Mouse (Mus musculus) lung, embryonic 16.5 days (tissue): ENCODE data around the gene Zfp354a. TPM values are rescaled to one million over a fixed set of nuclear protein-coding genes. Genes with fewer than 3 reads are reported as not detected.
"Not testable (repeated sequence)": the region's sequence is repeated elsewhere in the genome, so short reads cannot be mapped to it uniquely, and the experiment has no call there.

Experiments used
- ATAC-seq: fragments of 200-750 bp; cut with Nextera tagmentation; 2 replicates; pipeline ENCODE4 v1.8.0; 2017; ENCODE audit warnings: low read depth, mild to moderate bottlenecking, moderate library complexity
- H3K27ac ChIP-seq: fragments of 300-500 bp; sonication (generic); 2 replicates; pipeline ENCODE4 v1.5.1; 2014; ENCODE audit warnings: mild to moderate bottlenecking, control low read depth, low read length
- H3K27me3 ChIP-seq: fragments of 300-500 bp; sonication (generic); 2 replicates; pipeline ENCODE4 v1.6.1; 2014; ENCODE audit warnings: low read depth, low read length, mixed read lengths; ENCODE audit not compliant: control insufficient read depth, insufficient read depth
- H3K36me3 ChIP-seq: fragments of 300-500 bp; sonication (generic); 2 replicates; pipeline ENCODE4 v1.6.1; 2014; ENCODE audit warnings: low read length; ENCODE audit not compliant: control insufficient read depth, insufficient read depth
- H3K4me1 ChIP-seq: fragments of 300-500 bp; sonication (generic); replicated peaks from 2 replicates; pipeline ENCODE4 v1.6.1; 2014; ENCODE audit warnings: low read length, mixed read lengths; ENCODE audit not compliant: control insufficient read depth, insufficient read depth
- H3K4me2 ChIP-seq: fragments of 300-500 bp; sonication (generic); 2 replicates; pipeline ENCODE4 v1.6.1; 2014; ENCODE audit warnings: low read depth, low read length, control low read depth
- H3K4me3 ChIP-seq: fragments of 300-500 bp; sonication (generic); 2 replicates; pipeline ENCODE4 v1.5.1; 2014; ENCODE audit warnings: mild to moderate bottlenecking, low read length, control low read depth
- H3K9ac ChIP-seq: fragments of 300-500 bp; sonication (generic); 2 replicates; pipeline ENCODE4 v1.6.1; 2014; ENCODE audit warnings: low read length, control low read depth
- H3K9me3 ChIP-seq: fragments of 300-500 bp; sonication (generic); 2 replicates; pipeline ENCODE4 v1.6.1; 2016; ENCODE audit warnings: low read length; ENCODE audit not compliant: control insufficient read depth
- WGBS: fragments of 180-500 bp; shearing (Covaris S2); extraction: QIAGEN DNeasy Blood & Tissue Kit; methylation state at CpG from one replicate; pipeline ENCODE4 v1.1.7; 2014; 5-methylcytosine and 5-hydroxymethylcytosine counted together
- polyA plus RNA-seq: library from polyadenylated mRNA; unstranded; fragments of >200 nt; fragmentation: Nextera tagmentation; extraction: Ambion mirVana; gene quantifications from 2 replicates; pipeline ENCODE4 v1.2.1, GENCODE M21; 2015

Zfp354a gene
- polyA plus RNA-seq, 1 experiment from 2014 or later: 8.7 TPM

DNA sequence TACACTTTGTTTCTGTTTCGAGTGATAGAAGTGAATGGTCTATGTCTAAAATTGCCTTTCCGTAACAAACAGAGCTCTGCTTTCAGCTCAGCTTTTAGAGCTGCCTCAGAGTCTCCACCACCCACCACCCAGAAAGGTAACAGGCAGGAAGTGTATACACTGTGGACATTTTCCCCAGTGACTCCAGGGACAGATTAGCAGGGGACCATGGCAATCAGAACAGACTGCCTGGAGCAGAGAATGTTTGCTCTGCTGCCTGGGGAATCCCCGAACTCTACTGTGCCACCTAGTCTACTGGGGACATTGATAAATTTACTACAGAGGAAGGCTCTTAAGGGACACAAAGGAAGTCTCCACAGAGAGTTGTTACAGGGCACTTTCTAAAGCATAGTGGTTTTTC lies 14.3 kb upstream of the Zfp354a start:
- WGBS: 57% methylated on average over 3 of the region's 3 CpGs
- H3K27ac ChIP-seq, H3K9ac ChIP-seq, ATAC-seq, H3K36me3 ChIP-seq, H3K27me3 ChIP-seq, H3K4me3 ChIP-seq, H3K9me3 ChIP-seq, H3K4me2 ChIP-seq, H3K4me1 ChIP-seq: not testable (repeated sequence)

DNA sequence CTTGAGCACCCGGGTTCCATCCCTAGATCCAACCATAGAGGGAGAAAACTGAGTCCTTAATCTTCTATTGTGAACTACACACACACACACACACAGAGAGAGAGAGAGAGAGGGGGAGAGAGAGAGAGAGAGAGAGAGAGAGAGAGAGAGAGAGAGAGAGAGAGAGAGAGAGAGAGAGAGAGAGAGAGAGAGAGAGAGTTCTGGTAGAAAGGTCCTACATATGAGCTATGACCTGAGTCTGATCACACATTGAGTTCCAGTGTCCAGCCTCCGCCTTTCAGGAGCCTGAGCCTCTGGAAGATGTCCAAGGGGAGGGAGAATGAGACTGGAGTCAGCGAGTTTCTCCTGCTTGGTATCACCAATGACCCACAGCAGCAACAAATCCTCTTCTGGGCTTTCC lies 11.2 kb upstream of the Zfp354a start, which contains the start of gene Olfr1375:
Gene Olfr1375 (plus strand): TSS at position 301 of the 400 bp plus-strand sequence.
- not testable (repeated sequence) for H3K4me3 ChIP-seq, H3K4me2 ChIP-seq, ATAC-seq, H3K36me3 ChIP-seq, H3K4me1 ChIP-seq, H3K9ac ChIP-seq, H3K27me3 ChIP-seq, H3K27ac ChIP-seq, H3K9me3 ChIP-seq
- 42% methylated on average over 3 of the region's 3 CpGs for WGBS

DNA sequence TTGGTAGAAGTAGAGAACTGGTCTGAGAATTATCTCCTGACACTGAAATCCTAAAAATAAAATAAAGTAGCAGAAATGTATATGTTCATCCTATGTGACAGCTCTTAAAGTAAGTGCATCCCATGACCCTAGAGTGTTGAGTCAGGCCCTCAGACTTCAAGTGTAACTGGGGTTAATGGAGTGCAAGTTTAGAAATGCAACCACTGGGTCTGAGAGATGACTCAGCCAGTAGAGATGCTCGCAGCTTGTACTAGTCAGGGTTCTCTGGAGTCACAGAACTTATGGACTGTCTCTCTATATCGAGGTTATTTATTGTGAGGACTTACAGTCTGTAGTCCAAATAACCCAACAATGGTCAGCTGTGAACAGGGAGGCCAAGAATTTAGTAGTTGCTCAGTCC lies 7.4 kb upstream of the Zfp354a start:
- WGBS: 51% methylated on average over 2 of the region's 2 CpGs
- no peaks in the 10 kb centered on the region for H3K4me1 ChIP-seq
- no peak overlapping the region for H3K4me3 ChIP-seq
- no peak for ATAC-seq
- H3K9me3 ChIP-seq: no peaks in the 10 kb centered on the region
- no peaks in the 10 kb centered on the region for H3K27me3 ChIP-seq
- no peak overlapping the region for H3K27ac ChIP-seq
- no peak overlapping the region for H3K9ac ChIP-seq
- H3K36me3 ChIP-seq: no peaks in the 10 kb centered on the region
- no peak overlapping the region for H3K4me2 ChIP-seq

DNA sequence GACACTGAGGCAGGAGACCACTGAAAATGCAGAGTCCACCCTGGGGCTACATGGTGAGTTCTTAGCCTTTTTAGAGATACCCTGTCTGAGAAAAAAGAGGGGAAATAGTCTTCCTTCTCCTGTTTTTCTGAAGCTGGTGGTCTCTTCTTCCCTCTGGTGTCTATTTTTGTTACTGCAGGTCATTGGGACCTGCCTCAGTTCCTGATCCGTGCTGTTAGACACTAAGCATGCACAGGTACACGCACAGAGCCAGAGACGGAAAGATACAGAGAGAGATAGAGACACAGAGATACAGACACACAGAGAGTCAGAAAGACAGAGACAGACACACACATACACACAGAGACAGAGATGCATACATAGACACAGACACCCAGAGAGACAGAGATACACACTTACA lies 5.8 kb upstream of the Zfp354a start:
- Histone ChIP-seq H3K4me2 (no peak overlapping the region), H3K9me3 (no peaks in the 10 kb centered on the region), H3K27me3 (no peaks in the 10 kb centered on the region), H3K4me3 (no peak overlapping the region), H3K4me1 (no peaks in the 10 kb centered on the region), H3K27ac (no peak overlapping the region), H3K9ac (no peak overlapping the region), H3K36me3 (no peaks in the 10 kb centered on the region)
- no peak for ATAC-seq
- 35% methylated on average over 3 of the region's 3 CpGs for WGBS

DNA sequence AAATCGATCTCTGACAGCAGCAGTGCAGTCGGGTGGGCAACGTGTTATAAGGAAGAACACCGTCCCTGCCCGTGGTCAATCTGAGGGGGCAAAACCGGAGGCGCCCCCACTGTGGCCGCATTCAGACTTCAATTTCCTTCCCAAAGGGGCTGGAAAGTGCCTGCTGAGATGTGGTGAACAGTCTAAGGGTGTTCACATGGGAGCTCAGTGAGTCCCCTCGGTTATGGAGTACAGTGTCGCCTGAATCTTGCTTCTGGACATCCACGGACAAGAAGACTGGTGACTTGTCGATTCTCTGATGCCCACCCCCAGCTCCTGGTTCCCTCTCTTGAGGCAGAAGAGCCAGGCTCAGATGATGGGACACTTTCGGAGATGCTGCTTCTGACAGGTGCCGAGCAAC lies 583 bp downstream of the Zfp354a start:
- Histone ChIP-seq H3K36me3 (peaks cover 5% of the 10 kb centered on the region; the same call in 1 of the 2 replicates), H3K4me3 (peak overlapping the region; percentile 74), H3K27ac (no peak overlapping the region), H3K4me1 (peaks cover 6% of the 10 kb centered on the region; the same call in 1 of the 2 replicates), H3K9ac (peak overlapping the region; percentile 87), H3K27me3 (no peaks in the 10 kb centered on the region), H3K4me2 (peak overlapping the region; percentile 60), H3K9me3 (no peaks in the 10 kb centered on the region)
- ATAC-seq: peak; percentile 41; the same call in 1 of the 2 replicates
- 13% methylated on average over 14 of the region's 14 CpGs for WGBS

DNA sequence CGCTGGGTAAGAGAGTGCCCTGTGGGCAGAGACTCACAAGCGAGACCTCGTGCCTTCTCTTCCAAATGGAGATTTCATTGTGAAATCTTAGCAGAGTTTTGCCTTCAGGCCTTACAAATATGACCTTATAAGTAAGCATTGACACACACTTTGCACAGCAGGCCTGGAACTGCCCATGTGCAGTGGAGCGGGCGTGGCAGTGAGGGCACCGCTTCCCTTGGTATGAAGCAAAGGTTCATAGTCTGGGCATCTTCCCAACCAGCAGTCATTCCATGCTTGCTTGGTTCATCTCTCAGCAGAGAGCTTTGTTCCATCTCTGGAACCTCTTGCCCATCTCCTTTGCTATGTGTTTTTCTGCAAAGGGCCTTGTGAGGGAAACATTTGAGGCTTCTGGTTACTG lies 1.9 kb downstream of the Zfp354a start:
- Histone ChIP-seq H3K9me3 (no peaks in the 10 kb centered on the region), H3K4me2 (no peak overlapping the region), H3K27ac (no peak overlapping the region), H3K4me3 (no peak overlapping the region), H3K9ac (no peak overlapping the region), H3K36me3 (peaks cover 5% of the 10 kb centered on the region; the same call in 1 of the 2 replicates), H3K27me3 (no peaks in the 10 kb centered on the region), H3K4me1 (peaks cover 6% of the 10 kb centered on the region; the same call in 1 of the 2 replicates)
- 95% methylated on average over 6 of the region's 6 CpGs for WGBS
- no peak for ATAC-seq

DNA sequence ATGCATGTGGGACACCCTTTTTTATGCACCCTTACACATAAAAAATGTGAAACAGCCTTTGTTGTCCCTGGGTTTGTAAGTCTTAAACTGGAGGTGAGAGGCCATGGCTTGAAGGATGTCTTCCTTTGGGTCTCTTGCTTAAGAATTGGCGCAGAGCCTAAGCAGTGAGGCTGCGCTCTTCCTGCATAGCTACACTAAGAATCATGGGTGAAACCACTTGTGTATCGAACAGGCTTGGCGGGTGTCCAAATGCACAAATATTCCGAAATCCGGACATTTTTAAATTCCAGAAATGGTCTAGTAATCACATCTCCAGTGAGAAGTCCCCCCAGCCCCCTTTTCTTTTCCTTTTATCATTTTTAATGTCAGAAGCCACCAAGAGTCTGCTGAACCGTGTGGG lies 4.2 kb downstream of the Zfp354a start:
- ATAC-seq: peak; percentile 41; the same call in 1 of the 2 replicates
- peaks cover 13% of the 10 kb centered on the region for H3K36me3 ChIP-seq
- H3K4me1 ChIP-seq: peaks cover 6% of the 10 kb centered on the region; the same call in 1 of the 2 replicates
- H3K27me3 ChIP-seq: no peaks in the 10 kb centered on the region
- H3K9me3 ChIP-seq: no peaks in the 10 kb centered on the region
- no peak overlapping the region for H3K4me3 ChIP-seq
- WGBS: 47% methylated on average over 7 of the region's 7 CpGs
- H3K4me2 ChIP-seq: no peak overlapping the region
- H3K27ac ChIP-seq: no peak overlapping the region
- H3K9ac ChIP-seq: no peak overlapping the region

DNA sequence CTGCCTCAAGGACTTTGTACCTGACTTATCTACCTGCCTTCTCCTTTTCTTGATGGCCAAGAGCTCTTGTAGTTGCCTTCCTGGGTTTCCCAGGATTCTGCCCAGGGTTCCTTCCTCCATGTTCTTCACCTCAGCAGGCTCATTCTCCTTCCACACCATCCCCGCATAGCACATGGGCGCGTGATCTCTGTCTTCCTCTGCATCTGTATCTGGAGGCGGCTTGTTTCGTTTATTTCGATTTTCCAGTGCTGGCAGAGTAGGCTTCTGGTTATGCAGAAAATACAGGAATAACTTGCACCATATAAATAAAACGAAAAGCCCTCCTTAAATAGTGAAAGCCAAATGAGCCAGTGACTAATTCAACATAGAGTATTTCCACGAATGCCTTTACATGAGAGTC lies 4.8 kb downstream of the Zfp354a start:
- ATAC-seq: no peak
- Histone ChIP-seq H3K27me3 (no peaks in the 10 kb centered on the region), H3K4me1 (peaks cover 6% of the 10 kb centered on the region; the same call in 1 of the 2 replicates), H3K9ac (no peak overlapping the region), H3K27ac (no peak overlapping the region), H3K4me2 (no peak overlapping the region), H3K36me3 (peaks cover 19% of the 10 kb centered on the region), H3K4me3 (no peak overlapping the region), H3K9me3 (no peaks in the 10 kb centered on the region)
- WGBS: 90% methylated on average over 8 of the region's 8 CpGs

DNA sequence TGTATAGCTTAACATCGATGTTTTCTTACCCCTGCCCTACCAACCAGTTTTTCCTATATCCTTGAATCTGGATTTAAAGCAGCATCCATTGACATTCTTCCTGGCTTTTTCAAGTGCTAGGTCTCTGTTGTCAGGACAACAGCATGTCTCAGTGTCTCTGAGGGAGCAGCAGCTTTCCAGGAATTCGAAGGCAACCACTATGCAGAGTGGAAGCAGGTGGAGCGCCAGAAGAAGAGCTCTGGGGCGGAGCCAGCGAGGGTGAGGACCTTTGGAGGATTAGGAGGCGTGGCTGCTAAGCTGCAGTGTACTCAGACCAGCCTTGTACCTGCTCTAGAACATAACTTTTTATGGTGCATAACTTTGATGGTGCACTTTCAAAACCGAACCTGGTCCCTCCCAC lies 25.5 kb downstream of the Zfp354a start:
- H3K27ac ChIP-seq: no peak overlapping the region
- ATAC-seq: no peak
- WGBS: 31% methylated on average over 7 of the region's 7 CpGs
- no peak overlapping the region for H3K9ac ChIP-seq
- H3K27me3 ChIP-seq: no peaks in the 10 kb centered on the region
- peaks cover 2% of the 10 kb centered on the region; the same call in 1 of the 2 replicates for H3K9me3 ChIP-seq
- H3K4me3 ChIP-seq: no peak overlapping the region
- H3K4me1 ChIP-seq: no peaks in the 10 kb centered on the region
- H3K4me2 ChIP-seq: no peak overlapping the region
- no peaks in the 10 kb centered on the region for H3K36me3 ChIP-seq

DNA sequence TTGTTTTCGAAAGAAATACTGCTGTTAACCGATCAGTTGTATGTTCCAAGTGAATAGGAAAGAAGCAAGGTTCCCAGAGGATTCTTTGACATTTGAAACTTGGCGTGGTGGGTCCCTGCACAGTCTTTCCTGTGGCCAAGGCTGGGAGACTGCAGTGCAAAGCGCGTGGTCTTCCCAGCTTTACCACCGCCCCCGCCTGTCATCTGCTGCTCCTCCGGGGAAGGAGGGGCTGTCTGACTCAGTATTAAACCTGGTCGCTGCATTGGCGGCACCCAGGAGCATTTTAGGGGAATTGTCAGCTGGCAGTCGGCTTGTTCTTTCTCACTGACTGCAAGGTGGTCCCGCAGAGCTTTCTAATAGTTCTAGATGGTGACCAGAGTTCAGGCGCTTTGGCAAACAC lies 26.2 kb downstream of the Zfp354a start:
- Histone ChIP-seq H3K4me1 (no peaks in the 10 kb centered on the region), H3K4me2 (no peak overlapping the region), H3K36me3 (no peaks in the 10 kb centered on the region), H3K9ac (no peak overlapping the region), H3K4me3 (no peak overlapping the region), H3K27ac (no peak overlapping the region), H3K27me3 (no peaks in the 10 kb centered on the region), H3K9me3 (peaks cover 2% of the 10 kb centered on the region; the same call in 1 of the 2 replicates)
- ATAC-seq: no peak
- 39% methylated on average over 13 of the region's 13 CpGs for WGBS
